Mouse (Mus musculus) heart, adult 2 months (tissue): ENCODE measurements around the gene Lsr. TPM values are rescaled to one million over a fixed set of nuclear protein-coding genes. Genes with fewer than 3 reads are reported as not detected.

Source experiments
- DNase-seq, 2 experiments: peaks; one replicate each; pipeline ENCODE4 v3.0.0; 2021
- H3K27ac ChIP-seq: fragments of 200-600 bp; 2 replicates; pipeline ENCODE4 v1.8.1; 2022
- H3K27me3 ChIP-seq: fragments of 200-500 bp; 2 replicates; pipeline ENCODE4 v1.6.1; 2012; ENCODE audit warnings: mild to moderate bottlenecking, low read length, inconsistent platforms, mixed read lengths; ENCODE audit not compliant: control insufficient read depth, insufficient read depth
- H3K36me3 ChIP-seq: fragments of 200-500 bp; 2 replicates; pipeline ENCODE4 v1.6.1; 2012; ENCODE audit warnings: low read length, inconsistent platforms; ENCODE audit not compliant: control insufficient read depth, insufficient read depth
- H3K4me1 ChIP-seq: fragments of 200-500 bp; 2 replicates; pipeline ENCODE4 v1.6.1; 2011; ENCODE audit warnings: low read length; ENCODE audit not compliant: control insufficient read depth, insufficient read depth
- H3K4me3 ChIP-seq: fragments of 200-600 bp; 2 replicates; pipeline ENCODE4 v1.8.1; 2022
- H3K79me2 ChIP-seq: fragments of 200-500 bp; replicated peaks from 2 replicates; pipeline ENCODE4 v1.6.1; 2012; ENCODE audit warnings: mild to moderate bottlenecking, inconsistent platforms, low read length, moderate library complexity, mixed read lengths; ENCODE audit not compliant: control insufficient read depth, insufficient read depth
- H3K9ac ChIP-seq: fragments of 200-500 bp; 2 replicates; pipeline ENCODE4 v1.6.1; 2012; ENCODE audit warnings: low read depth, mild to moderate bottlenecking, control low read depth, inconsistent platforms, low read length, mixed read lengths
- CTCF ChIP-seq: fragments of 200-600 bp; IDR thresholded peaks from 2 replicates; pipeline ENCODE4 v1.8.1; 2022; ENCODE audit warnings: antibody characterized with exemption, mild to moderate bottlenecking, moderate library complexity
- EP300 ChIP-seq: fragments of 200-500 bp; IDR thresholded peaks from 2 replicates; pipeline ENCODE4 v1.6.1; 2011; ENCODE audit warnings: low read depth, low read length, control low read depth; ENCODE audit not compliant: insufficient read depth
- POLR2A ChIP-seq: fragments of 200-500 bp; IDR thresholded peaks from 2 replicates; pipeline ENCODE4 v1.6.1; 2011; ENCODE audit warnings: mild to moderate bottlenecking, low read depth, low read length, control low read depth; ENCODE audit not compliant: insufficient read depth
- WGBS: fragments of 180-500 bp; shearing (Covaris S2); methylation state at CpG from one replicate; pipeline ENCODE4 v1.1.7; 2018; 5-methylcytosine and 5-hydroxymethylcytosine counted together
- intact Hi-C: fragments of 180-260 bp; cut with DNase I; formaldehyde crosslinking; loops from one replicate; pipeline ENCODE4 v1.15.1; 2025
- polyA plus RNA-seq: library from polyadenylated mRNA; depleted of rRNA; stranded (reverse); fragments of >200 nt; gene quantifications from 2 replicates; pipeline ENCODE4 v1.2.3, GENCODE M21; 2012
- total RNA-seq, 2 experiments: library from RNA; stranded (reverse); gene quantifications; 2 replicates each; pipeline ENCODE4 v1.2.3; 2021

Lsr gene
- total and polyA plus RNA-seq, 3 experiments: 3.7 to 7.6 (median 4.3) TPM

DNA sequence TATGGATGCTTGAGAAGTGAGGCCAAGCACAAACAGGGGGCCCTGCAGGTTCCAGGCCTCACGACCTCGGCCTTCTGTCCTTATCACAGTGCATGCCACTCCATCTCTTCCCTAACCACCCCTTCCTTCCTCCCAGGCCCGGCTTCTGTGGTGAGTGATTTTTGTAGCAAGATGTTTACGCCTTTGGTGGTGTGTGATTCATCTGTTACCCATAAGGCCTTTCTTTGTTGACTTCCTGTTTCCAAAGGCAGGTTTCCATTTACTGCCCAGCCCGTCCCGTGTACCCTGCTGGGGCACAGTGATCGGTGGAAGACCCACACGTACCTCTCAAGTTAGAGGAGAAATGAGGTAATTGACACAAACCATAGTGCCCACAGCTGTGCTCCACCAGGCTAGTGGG, 29.4 kb upstream of the Lsr start:
- no peaks in the 10 kb centered on the region for H3K27me3 ChIP-seq
- peak overlapping the region; percentile 43 for H3K27ac ChIP-seq
- no peak overlapping the region for H3K4me3 ChIP-seq
- WGBS: 34% methylated on average over 8 of the region's 8 CpGs
- H3K9ac ChIP-seq: no peak overlapping the region
- peaks cover 10% of the 10 kb centered on the region for H3K4me1 ChIP-seq
- TF ChIP-seq CTCF (no peak), EP300 (0 out of 2 replicates have a peak, but pooled peaks have one; percentile 26), POLR2A (peak; percentile 47; the same call in 1 of the 2 replicates)
- DNase-seq: peak; percentile 33 to 64
- intact Hi-C loops: no loop called here
- no peaks in the 10 kb centered on the region for H3K79me2 ChIP-seq
- no peaks in the 10 kb centered on the region for H3K36me3 ChIP-seq

GRCm38 (mm10) chr7:31000505-31001020, 27.3 kb upstream of the Lsr start:
- TF ChIP-seq CTCF: 0 out of 2 replicates have a peak, but pooled peaks have one; percentile 20
- TF ChIP-seq EP300: no peak
- TF ChIP-seq POLR2A: 0 out of 2 replicates have a peak, but pooled peaks have one; percentile 30
- Histone ChIP-seq H3K4me3 (no peak overlapping the region), H3K79me2 (no peaks in the 10 kb centered on the region), H3K36me3 (no peaks in the 10 kb centered on the region), H3K27me3 (no peaks in the 10 kb centered on the region), H3K27ac (peak overlapping the region; percentile 61), H3K4me1 (peaks cover 10% of the 10 kb centered on the region), H3K9ac (0 out of 2 replicates have a peak overlapping the region, but pooled peaks have one; percentile 1)
- 0% methylated on average over 7 of the region's 7 CpGs for WGBS
- peak; percentile 67 to 84 for DNase-seq
- intact Hi-C loops: no loop called here

DNA sequence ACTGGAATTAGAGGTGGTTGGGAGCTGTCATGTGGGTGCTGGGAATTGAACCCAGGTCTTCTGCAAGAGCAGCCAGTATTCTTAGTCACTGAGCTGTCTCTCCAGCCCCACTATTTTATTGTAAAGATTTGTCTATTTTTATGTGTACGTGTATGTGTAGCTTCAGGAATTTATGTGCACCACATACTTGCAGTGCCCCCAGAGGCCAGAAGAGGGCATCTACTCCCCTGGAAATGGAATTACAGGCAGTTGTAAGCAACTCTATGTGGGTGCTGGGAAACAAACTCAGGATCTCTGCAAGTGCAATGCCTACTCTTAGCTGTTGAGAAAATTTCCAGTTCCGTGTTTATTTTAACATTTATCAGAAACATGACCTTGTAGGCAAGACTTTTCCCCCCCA, 23.2 kb upstream of the Lsr start:
- no peak for DNase-seq
- intact Hi-C loops: no loop called here
- no peaks in the 10 kb centered on the region for H3K27me3 ChIP-seq
- peaks cover 7% of the 10 kb centered on the region for H3K4me1 ChIP-seq
- 89% methylated on average over 2 of the region's 2 CpGs for WGBS
- H3K27ac ChIP-seq: no peak overlapping the region
- no peak overlapping the region for H3K4me3 ChIP-seq
- no peaks in the 10 kb centered on the region for H3K79me2 ChIP-seq
- no peaks in the 10 kb centered on the region for H3K36me3 ChIP-seq
- TF ChIP-seq EP300: no peak
- peak; percentile 28; the same call in 1 of the 2 replicates for TF ChIP-seq CTCF
- H3K9ac ChIP-seq: no peak overlapping the region

DNA sequence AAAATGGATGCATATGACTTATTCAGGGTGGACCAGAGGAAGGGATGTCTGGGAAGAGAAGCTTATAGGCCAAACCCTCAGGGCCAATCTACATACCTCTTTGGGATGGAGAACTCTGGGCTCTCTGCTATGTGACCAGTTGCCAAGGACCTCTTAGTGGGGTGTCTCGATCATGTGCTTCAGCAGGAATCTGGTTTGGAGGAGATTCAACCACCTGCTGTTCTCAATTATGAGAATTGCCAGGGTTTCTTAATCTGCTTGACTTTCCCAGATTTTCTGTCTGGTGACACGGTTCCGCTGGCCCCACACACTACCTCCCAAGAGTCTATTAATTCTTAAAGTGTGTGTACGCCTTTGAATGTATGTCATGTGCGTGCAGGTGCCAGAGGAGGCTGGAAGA, 20.7 kb upstream of the Lsr start:
- intact Hi-C loops: loop anchor here (5.0 kb wide), 1 partner anchor 103 kb away; no protein-coding TSS in a partner anchor
- no peak overlapping the region for H3K4me3 ChIP-seq
- WGBS: 82% methylated on average over 5 of the region's 5 CpGs
- H3K9ac ChIP-seq: no peak overlapping the region
- no peak overlapping the region for H3K27ac ChIP-seq
- TF ChIP-seq EP300 (no peak), POLR2A (no peak), CTCF (no peak)
- no peaks in the 10 kb centered on the region for H3K79me2 ChIP-seq
- H3K4me1 ChIP-seq: no peaks in the 10 kb centered on the region
- no peak for DNase-seq
- no peaks in the 10 kb centered on the region for H3K36me3 ChIP-seq
- no peaks in the 10 kb centered on the region for H3K27me3 ChIP-seq

- no peak overlapping the region for H3K27ac ChIP-seq
- no peaks in the 10 kb centered on the region for H3K36me3 ChIP-seq
- intact Hi-C loops: loop anchor here (5.0 kb wide), 1 partner anchor 105 kb away; no protein-coding TSS in a partner anchor
- 30% methylated on average over 5 of the region's 5 CpGs for WGBS
- H3K4me1 ChIP-seq: no peaks in the 10 kb centered on the region
- H3K4me3 ChIP-seq: no peak overlapping the region
- no peaks in the 10 kb centered on the region for H3K79me2 ChIP-seq
- H3K9ac ChIP-seq: no peak overlapping the region
- no peaks in the 10 kb centered on the region for H3K27me3 ChIP-seq
- no peak for DNase-seq
- TF ChIP-seq CTCF (no peak), EP300 (no peak), POLR2A (no peak)
Measured at GRCm38 (mm10) chr7:30992148-30992547, 18.9 kb upstream of the Lsr start.

- no peaks in the 10 kb centered on the region for H3K4me1 ChIP-seq
- DNase-seq: no peak
- TF ChIP-seq CTCF (no peak), POLR2A (no peak), EP300 (no peak)
- no peaks in the 10 kb centered on the region for H3K36me3 ChIP-seq
- no peak overlapping the region for H3K9ac ChIP-seq
- no peak overlapping the region for H3K27ac ChIP-seq
- H3K4me3 ChIP-seq: no peak overlapping the region
- 83% methylated on average over 4 of the region's 4 CpGs for WGBS
- H3K79me2 ChIP-seq: no peaks in the 10 kb centered on the region
- H3K27me3 ChIP-seq: no peaks in the 10 kb centered on the region
- intact Hi-C loops: no loop called here
Measured at GRCm38 (mm10) chr7:30988519-30989162, 15.4 kb upstream of the Lsr start.
